Mouse (Mus musculus): ENCODE measurements at regions not wholly inside any gene's neighbourhood (a gene's known extent, or its start where the extent isn't known, plus 50 kb on each side); places are given as distances from the start of the nearest gene placed in this dataset.

DNA sequence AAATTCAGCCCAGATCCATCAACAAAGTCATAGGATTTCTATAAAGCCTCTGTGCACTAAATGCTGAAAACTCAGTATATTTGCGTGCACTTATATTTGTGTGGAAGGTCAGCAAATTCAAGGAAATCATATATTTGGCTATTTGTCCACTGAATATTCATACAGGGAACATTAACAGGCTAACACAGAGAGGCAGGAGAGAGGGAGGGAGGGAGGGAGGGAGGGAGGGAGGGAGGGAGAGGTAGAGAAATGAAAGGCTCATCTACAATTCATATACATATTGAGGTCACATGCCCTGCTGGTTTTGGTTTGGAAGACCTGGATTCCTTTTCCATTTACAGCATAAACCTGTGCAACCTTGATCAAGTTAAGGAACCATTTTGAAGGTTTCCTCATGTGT lies 241.9 kb upstream of the Brinp1 start:
- TF ChIP-seq POLR2A (IDR thresholded peaks at IDR 0.05; ENCODE audit: low read depth, low read length) (no peak), CTCF (conservative IDR thresholded peaks at IDR 0.05; ENCODE audit: insufficient read depth, insufficient read length, low read depth, low read length) (no peak)

Measured in kidney, adult 2 months (tissue).